Mouse (Mus musculus): ENCODE data around the gene Oxct1. TPM values are rescaled to one million over a fixed set of nuclear protein-coding genes. Genes with fewer than 3 reads are reported as not detected.

Oxct1 gene
- 11.0 TPM in 2 replicates for polyA plus RNA-seq (2012; rRNA removed)

DNA sequence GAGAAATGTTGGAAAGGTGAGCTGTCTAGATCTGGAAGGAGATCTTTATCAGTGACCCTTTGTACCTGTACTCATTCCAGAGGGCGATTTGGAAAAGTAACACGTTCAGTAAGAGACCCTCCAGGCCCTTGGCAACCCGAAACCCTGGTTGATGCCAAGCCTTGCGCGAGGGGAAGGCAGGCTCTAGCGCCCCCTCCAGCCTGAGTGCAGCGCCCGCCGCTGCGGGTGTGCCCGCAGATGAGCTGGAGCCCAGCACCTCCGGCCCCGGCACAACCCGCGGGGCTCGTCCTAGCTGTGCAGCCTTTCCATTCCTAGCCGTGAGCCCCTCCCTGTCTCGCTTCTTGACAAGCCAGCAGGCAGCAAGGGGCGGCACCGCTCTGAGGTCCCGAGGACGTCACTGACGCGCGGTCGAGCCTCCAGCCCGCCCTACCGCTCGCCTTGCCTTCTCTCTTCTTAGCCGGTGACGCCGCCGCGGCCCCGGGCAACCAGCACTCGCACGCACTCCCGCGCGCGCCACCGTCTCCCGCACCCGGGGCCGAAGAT is at the start of gene Oxct1:
Gene Oxct1 (plus strand): TSS at position 153 of the 543 bp plus-strand sequence.

DNA sequence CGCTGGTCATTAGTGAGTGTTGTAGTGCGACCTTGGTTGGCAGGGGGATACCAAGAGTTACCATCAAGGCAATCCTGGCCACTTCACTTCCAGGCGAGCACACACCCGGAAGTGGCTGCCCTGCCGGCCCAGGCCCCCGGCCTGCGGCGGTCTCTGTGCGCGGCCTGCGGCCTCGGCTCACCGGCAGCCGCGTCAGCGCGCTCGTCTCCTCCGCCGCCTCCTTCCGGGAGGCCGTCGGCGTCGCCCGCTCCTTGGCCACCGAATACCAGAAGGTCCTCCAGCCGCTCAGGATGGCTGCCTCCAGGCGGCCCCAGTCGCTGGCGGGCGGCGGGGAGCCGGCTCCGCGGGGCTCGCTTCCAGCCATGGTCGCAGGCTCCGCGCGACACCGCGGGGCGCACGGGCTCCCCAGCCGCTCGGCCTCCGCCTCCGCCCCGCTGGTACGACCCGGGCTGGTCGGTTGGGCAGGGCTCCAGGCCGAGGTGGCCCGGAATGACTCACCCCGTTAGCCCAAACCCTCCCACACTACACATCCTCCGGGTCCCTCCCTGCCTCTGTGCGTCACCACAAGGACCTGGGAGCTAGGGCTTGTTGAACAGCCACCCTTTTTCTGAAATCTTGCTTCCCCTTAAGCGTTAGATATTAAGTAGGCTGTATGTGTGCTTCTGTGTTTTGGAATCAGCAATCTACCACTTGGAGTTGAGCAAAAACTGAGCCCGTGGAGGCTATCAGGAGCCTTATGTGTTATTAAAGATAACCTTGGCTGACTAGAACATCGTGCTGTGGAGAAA is 46.9 kb upstream of the Oxct1 start, which contains the start of gene Fbxo4:
Gene Fbxo4 (minus strand): TSS at position 513 of the 788 bp plus-strand sequence.

DNA sequence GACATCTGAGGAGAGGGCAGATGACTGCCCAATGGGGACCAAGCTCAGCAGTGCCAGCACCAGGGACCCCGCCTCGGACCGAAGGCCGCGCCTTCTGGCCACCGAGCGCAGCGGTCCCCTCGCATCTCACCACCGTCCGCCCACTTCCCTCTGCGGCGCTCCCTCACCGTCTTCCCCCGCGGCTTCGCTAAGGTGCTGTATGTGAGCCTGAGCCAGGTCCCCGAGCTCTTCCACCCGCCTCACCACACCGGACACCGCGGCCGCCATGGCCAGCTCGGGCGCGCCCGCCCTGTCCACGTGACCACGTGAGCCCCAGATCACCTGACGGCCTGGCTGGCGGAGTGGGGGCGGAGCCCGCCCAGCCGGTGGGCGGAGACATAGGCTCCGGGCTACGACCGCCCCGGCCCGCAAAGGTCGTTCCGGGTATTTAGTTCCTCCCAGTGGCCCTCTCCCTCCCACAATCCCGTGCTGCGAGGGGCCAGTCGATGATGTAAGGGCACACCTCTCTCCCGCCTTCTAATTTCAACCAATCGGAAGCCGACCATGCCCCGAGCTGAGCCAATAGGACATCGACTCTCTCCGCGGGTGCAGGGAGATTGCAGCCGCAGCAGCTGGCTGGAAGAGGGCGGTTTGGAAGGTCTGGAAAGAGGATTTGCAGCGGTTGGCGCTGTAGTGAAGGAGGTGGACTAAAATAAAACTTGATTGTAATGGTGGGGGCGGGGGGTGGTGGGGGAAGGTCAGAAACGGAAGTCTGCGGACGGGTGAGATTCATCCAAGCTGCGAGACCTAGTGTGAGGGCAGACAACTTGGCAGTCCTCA is 30.5 kb upstream of the Oxct1 start, which contains the start of gene AW549877:
Gene AW549877 (minus strand): TSS at position 297 of the 819 bp plus-strand sequence.

Other genes starting within 250 kb of the Oxct1 start
- gene Fbxo4, start 46.8 kb upstream of the Oxct1 start, polyA plus RNA-seq (2012; rRNA removed) = 2.4 TPM in 2 replicates
- 7.8 TPM in 2 replicates for gene AW549877, start 30.6 kb upstream of the Oxct1 start, polyA plus RNA-seq (2012; rRNA removed)

Data from liver, embryonic 14 days (tissue).